Mouse (Mus musculus): ENCODE measurements around the gene Fbxo34.
"Not testable (repeated sequence)": the region's sequence is repeated elsewhere in the genome, so short reads cannot be mapped to it uniquely, and the experiment has no call there.

Fbxo34 gene

GRCm38 (mm10) chr14:47450121-47450520, at the start of gene Fbxo34:
TSS of gene Fbxo34 (plus strand) at chr14:47450421.
- DNase-seq (ENCODE audit: low spot score in 2 of 2) = not testable (repeated sequence)

- no peak for DNase-seq (ENCODE audit: low spot score in 2 of 2)
These were observed 47.5 kb upstream of the Fbxo34 start for GRCm38 (mm10) chr14:47402735-47403134.

DNA sequence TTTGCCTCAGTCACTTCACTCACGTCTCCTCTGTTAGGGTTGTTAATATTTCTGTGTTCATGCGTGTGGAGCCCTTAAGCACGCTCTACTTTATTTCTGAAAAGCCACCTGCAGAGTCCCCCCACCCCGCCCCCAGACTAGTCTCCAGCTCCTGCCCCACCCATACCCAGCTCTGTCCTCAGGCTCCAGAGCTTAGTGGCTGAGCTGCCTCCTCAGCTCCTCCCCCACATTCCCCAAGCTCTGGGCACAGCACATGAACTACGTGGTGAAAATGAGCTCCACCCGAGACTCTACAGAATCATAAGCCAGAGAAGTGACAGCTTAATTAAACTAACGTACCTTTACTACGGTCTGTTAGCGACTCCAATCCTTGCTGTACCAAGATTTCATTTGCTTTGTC, 44.2 kb upstream of the Fbxo34 start:
- DNase-seq (ENCODE audit: low spot score in 2 of 2) = no peak

DNA sequence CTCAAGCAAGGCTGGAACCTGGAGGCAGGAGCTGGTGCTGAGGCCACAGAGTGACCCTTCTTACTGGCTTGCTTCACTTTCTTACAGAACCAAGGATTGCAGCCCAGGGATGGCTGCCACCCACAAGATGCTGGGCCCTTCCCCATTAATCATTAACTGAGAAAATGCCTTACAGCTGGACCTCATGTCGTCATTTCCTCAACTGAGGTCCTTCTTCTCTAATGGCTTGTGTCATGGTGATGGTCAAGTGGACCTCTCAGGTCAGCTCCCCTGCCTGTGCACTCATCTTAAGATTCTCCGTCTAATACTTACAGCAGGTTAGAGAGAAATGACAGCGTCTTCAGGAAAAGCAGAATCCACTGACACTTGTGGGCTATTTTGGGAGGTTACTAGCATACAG, 32.9 kb upstream of the Fbxo34 start:
- DNase-seq (ENCODE audit: low spot score in 2 of 2) = no peak

- peak; percentile 91 for DNase-seq (ENCODE audit: low spot score in 2 of 2)
These were observed 32.2 kb upstream of the Fbxo34 start, which contains the start of gene Dlgap5 for GRCm38 (mm10) chr14:47417775-47418665. TSS of gene Dlgap5 (minus strand) at chr14:47418407.

- no peak for DNase-seq (ENCODE audit: low spot score in 2 of 2)
These were observed 31.6 kb upstream of the Fbxo34 start for GRCm38 (mm10) chr14:47418666-47418991.

DNA sequence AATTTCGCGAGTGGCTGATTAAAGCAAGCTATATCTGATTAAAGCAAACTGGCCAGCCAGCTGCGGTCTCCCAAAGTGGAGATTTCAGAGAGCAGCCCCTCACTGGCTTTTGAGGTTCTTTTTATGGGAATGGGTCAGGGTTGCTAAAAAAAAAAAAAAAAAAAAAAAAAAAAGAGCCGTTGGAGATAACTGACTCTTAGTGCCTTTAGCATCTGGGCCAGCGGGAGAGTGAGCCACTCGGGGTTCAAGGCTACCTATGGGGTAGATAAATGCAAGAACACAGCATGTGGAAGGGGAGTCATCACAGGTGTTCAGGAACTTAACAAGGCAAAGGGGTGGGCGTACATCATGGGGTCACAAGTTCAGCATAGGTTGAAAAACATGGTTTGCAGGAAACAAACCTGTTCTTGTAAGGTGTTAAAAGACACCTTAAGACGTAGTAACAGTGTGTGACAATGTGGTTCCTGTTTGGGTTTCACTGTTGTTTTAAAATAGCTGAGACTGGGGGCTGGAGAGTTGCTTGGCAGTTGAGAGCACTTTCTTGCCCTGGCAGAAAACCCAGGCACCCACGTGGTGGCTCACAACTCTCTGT, 31.1 kb upstream of the Fbxo34 start:
- DNase-seq (ENCODE audit: low spot score in 2 of 2) = no peak

DNA sequence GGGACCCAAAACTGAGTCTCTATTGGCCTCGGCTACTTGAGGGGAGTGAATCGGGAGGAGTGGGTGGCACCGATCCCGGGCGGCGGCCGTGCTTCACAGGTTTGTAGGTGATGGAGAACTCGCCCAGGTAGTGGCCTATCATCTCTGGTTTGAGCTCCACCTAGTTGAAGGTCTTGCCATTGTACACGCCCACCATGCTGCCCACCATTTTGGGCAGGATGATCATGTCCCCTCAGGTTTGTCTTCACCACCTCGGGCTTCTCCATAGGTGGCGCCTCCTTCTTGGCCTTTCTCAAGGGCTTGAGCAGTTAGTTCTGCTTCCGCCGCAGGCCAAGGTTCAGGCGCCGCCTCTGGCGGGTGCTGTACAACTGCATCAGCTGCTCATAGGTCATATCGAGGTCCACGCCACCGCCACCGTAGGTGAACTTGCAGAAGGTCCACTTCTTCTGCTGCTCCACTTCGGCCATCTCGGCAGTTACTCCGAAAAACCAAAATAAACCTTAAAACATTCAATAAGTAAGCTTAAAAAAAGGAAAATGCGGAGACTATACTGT, 30.4 kb upstream of the Fbxo34 start:
- DNase-seq (ENCODE audit: low spot score in 2 of 2) = no peak

DNA sequence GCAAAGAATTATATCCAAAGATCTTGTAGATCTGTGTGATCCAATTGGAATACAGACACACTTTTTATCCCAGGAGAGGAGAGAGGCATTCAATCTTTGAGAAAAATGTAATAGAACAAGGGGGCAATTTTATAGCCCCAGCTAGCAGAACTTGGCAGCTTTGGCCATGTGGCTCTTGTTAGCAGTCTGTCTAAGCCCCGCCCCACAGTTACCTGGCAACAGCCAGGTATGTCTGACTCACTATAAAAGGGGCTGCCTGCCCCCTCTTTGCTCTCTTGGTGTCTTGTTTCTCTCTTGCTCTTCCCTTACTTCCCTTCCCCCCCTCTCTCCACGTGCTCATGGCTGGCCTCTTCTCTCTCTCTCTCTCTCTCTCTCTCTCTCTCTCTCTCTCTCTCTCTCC, 28.6 kb upstream of the Fbxo34 start:
- no peak for DNase-seq (ENCODE audit: low spot score in 2 of 2)

DNA sequence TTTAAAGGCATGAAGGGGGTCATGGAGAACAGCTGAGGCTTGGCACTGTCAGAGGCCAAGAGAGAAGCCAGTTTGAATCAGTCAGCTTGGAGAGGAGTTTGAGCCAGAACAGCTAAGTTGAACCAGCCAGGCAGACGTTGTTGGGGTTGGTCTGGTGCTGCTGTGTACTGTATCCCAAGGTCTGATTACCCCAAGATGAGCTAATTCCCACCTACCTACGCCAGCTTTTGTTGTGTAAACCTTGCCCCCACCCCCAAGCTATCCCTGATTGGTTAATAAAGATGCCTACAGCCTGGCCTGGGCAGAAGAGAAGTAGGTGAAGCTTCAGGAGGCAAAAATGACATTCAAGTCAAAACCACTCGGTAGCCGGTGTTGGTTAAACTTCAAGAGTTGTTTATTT, 27.8 kb upstream of the Fbxo34 start:
- no peak for DNase-seq (ENCODE audit: low spot score in 2 of 2)

DNA sequence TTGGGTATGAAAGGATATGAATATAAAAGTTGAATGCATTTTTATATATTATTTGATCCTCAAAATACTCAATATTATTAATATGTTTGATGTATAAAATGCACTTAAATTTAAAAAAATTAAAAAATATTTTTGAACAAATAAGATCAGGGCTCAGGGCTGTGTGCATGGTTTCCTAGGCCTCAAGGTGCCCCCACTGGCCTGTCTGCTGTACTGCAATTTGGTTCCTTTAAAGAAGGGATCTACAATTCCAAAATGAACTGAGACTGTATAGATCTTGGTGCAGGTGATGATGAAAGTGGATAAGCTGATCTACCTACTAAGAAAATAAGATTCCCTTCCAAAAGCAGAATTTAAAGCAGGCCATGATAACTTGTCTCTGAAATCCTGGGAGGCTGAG, 17.2 kb upstream of the Fbxo34 start:
- DNase-seq (ENCODE audit: low spot score in 2 of 2) = no peak

DNA sequence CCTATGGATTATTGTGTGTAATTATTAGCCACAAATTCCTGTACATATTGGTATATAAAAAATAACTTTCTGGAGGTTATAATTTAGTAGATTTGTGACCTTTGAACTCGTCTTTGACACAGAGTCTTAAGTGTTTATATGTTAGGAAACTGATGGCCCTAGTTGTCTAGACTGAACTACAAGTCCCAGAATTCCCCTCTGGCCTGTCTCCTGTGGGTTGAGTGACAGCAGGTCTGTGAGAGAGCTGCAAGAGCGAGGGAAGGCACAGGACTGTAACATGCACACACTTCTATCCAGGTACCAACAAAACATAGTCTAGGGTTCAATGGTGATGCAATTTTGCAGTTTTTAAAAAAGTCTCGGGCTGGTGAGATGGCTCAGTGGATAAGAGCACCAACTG, 11.3 kb upstream of the Fbxo34 start:
- DNase-seq (ENCODE audit: low spot score in 2 of 2) = no peak

- no peak for DNase-seq (ENCODE audit: low spot score in 2 of 2)
These were observed 5.3 kb upstream of the Fbxo34 start for GRCm38 (mm10) chr14:47444907-47445306.

GRCm38 (mm10) chr14:47445331-47446095, 4.7 kb upstream of the Fbxo34 start:
- no peak for DNase-seq (ENCODE audit: low spot score in 2 of 2)

GRCm38 (mm10) chr14:47459556-47459955, 9.3 kb downstream of the Fbxo34 start:
- peak in 1 of 2 experiments; percentile 6 for DNase-seq (ENCODE audit: low spot score in 2 of 2)

- no peak for DNase-seq (ENCODE audit: low spot score in 2 of 2)
These were observed 11.8 kb downstream of the Fbxo34 start for GRCm38 (mm10) chr14:47461997-47462396.

GRCm38 (mm10) chr14:47462453-47462852, 12.2 kb downstream of the Fbxo34 start:
- DNase-seq (ENCODE audit: low spot score in 2 of 2) = no peak

GRCm38 (mm10) chr14:47462877-47463460, 12.7 kb downstream of the Fbxo34 start:
- DNase-seq (ENCODE audit: low spot score in 2 of 2) = no peak

- no peak for DNase-seq (ENCODE audit: low spot score in 2 of 2)
These were observed 14.2 kb downstream of the Fbxo34 start for GRCm38 (mm10) chr14:47464426-47464825.

- DNase-seq (ENCODE audit: low spot score in 2 of 2) = no peak
These were observed 15.4 kb downstream of the Fbxo34 start for GRCm38 (mm10) chr14:47465468-47466175.

GRCm38 (mm10) chr14:47472359-47472742, 22.1 kb downstream of the Fbxo34 start:
- DNase-seq (ENCODE audit: low spot score in 2 of 2) = peak; percentile 95 to 97
